Mouse (Mus musculus): ENCODE measurements around the gene Slc48a1. TPM values are rescaled to one million over a fixed set of nuclear protein-coding genes. Genes with fewer than 3 reads are reported as not detected.
A peak's percentile ranks its signal among the peaks of the same experiment; 100 is the strongest.

The Slc48a1 gene
- polyA plus RNA-seq, 1 experiment from 2014 or later: 37.8 TPM

GRCm38 (mm10) chr15:97796674-97797310 lies 18.5 kb downstream of the Slc48a1 start:
- no peak for ATAC-seq (ENCODE audit: low FRiP score, low read depth)
- Histone ChIP-seq H3K27ac (replicated peaks) (no peak overlapping the region), H3K9ac (replicated peaks) (no peak overlapping the region), H3K4me3 (no peak overlapping the region), H3K4me1 (peaks cover 23% of the 10 kb centered on the region), H3K9me3 (no peaks in the 10 kb centered on the region), H3K4me2 (replicated peaks) (no peak overlapping the region), H3K36me3 (peaks cover 53% of the 10 kb centered on the region), H3K27me3 (0 out of 2 replicates have a peak, but pooled peaks cover 3% of the 10 kb centered on the region)
- WGBS: 97% methylated on average over 17 of the region's 17 CpGs

- Histone ChIP-seq H3K4me1 (peaks cover 31% of the 10 kb centered on the region), H3K36me3 (peaks cover 53% of the 10 kb centered on the region), H3K9ac (replicated peaks) (no peak overlapping the region), H3K27ac (replicated peaks) (peak overlapping the region; percentile 58), H3K4me3 (no peak overlapping the region), H3K9me3 (no peaks in the 10 kb centered on the region), H3K4me2 (replicated peaks) (peak overlapping the region; percentile 12; the same call in 1 of the 2 replicates), H3K27me3 (0 out of 2 replicates have a peak, but pooled peaks cover 3% of the 10 kb centered on the region)
- WGBS: 24% methylated on average over 17 of the region's 17 CpGs
- ATAC-seq (ENCODE audit: low FRiP score, low read depth): peak; percentile 69
Observed at GRCm38 (mm10) chr15:97798134-97798533, 19.8 kb downstream of the Slc48a1 start.

- H3K27me3 ChIP-seq: 0 out of 2 replicates have a peak, but pooled peaks cover 3% of the 10 kb centered on the region
- H3K9ac ChIP-seq (replicated peaks): no peak overlapping the region
- peaks cover 31% of the 10 kb centered on the region for H3K4me1 ChIP-seq
- H3K27ac ChIP-seq (replicated peaks): peak overlapping the region; percentile 52
- no peaks in the 10 kb centered on the region for H3K9me3 ChIP-seq
- no peak overlapping the region for H3K4me3 ChIP-seq
- no peak for ATAC-seq (ENCODE audit: low FRiP score, low read depth)
- H3K4me2 ChIP-seq (replicated peaks): no peak overlapping the region
- WGBS: 79% methylated on average over 11 of the region's 11 CpGs
- peaks cover 43% of the 10 kb centered on the region for H3K36me3 ChIP-seq
Observed at GRCm38 (mm10) chr15:97799446-97799845, 21.1 kb downstream of the Slc48a1 start.

DNA sequence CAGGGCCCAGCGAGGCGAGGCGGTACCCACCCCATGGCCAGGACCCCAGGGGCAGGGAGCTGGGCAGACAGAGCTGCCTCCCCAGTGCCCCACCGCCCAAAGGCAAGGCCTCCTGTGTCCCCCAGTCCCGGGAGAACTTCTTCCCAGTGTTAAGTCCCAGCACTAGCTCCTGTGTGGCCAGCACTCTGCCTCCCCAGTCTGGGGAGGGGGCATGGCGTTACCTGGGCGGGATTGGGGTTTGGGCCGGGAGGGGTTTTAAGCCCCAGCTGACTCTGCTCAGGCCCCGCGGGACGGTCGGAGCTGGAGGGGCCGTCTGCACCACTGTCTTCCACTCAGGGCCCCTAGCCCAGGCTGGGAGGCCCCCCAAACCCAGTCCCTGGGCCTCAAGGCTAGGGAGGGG lies 22.5 kb downstream of the Slc48a1 start:
- H3K4me1 ChIP-seq: peaks cover 31% of the 10 kb centered on the region
- H3K4me2 ChIP-seq (replicated peaks): no peak overlapping the region
- no peak overlapping the region for H3K4me3 ChIP-seq
- 87% methylated on average over 13 of the region's 13 CpGs for WGBS
- H3K27ac ChIP-seq (replicated peaks): no peak overlapping the region
- H3K27me3 ChIP-seq: 0 out of 2 replicates have a peak, but pooled peaks cover 3% of the 10 kb centered on the region
- no peak overlapping the region for H3K9ac ChIP-seq (replicated peaks)
- peaks cover 36% of the 10 kb centered on the region for H3K36me3 ChIP-seq
- no peaks in the 10 kb centered on the region for H3K9me3 ChIP-seq
- no peak for ATAC-seq (ENCODE audit: low FRiP score, low read depth)

DNA sequence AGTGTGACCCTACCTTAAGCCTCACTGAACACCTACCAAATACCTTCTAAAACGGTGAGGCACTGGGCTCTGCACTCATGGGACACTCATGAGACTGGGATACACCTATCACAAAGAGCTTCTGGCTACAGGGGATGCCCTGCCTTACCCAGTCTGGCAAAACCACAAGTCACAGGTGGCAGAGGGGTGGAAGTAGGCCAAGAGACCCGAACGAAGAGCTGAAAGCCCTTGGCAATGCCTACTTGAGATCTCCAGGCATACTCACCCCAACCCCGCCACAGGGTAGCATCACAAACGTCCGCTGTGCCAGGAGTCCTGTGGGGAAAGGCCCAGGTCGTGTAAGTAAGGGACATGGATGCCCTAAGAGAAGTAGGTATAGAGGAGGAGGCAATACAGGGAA lies 23.5 kb downstream of the Slc48a1 start:
- WGBS: 78% methylated on average over 7 of the region's 7 CpGs
- Histone ChIP-seq H3K4me3 (no peak overlapping the region), H3K4me1 (peaks cover 31% of the 10 kb centered on the region), H3K27me3 (0 out of 2 replicates have a peak, but pooled peaks cover 3% of the 10 kb centered on the region), H3K9ac (replicated peaks) (no peak overlapping the region), H3K27ac (replicated peaks) (no peak overlapping the region), H3K4me2 (replicated peaks) (0 out of 2 replicates have a peak overlapping the region, but pooled peaks have one; percentile 38), H3K36me3 (peaks cover 36% of the 10 kb centered on the region), H3K9me3 (no peaks in the 10 kb centered on the region)
- no peak for ATAC-seq (ENCODE audit: low FRiP score, low read depth)

DNA sequence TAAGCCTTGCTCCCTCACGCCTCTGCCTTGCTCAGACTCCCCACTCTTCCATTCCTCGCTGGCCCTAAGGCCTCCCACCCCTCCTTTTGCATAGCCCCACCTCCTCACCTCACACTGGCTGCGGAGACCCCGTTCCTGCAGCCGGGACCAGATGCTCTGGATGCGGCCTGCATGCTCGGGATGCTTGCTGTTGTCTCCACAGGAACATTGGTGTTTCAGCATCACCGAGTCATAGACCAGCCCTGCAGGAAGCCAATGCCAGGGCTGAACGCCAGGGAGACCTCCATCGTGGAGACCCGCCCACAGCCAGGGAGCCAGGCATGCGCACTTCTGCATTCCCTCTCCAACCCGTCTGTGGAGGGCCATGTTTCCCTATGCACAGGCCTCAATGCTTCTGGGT lies 24.3 kb downstream of the Slc48a1 start:
- 12% methylated on average over 13 of the region's 13 CpGs for WGBS
- H3K4me3 ChIP-seq: peak overlapping the region; percentile 20

DNA sequence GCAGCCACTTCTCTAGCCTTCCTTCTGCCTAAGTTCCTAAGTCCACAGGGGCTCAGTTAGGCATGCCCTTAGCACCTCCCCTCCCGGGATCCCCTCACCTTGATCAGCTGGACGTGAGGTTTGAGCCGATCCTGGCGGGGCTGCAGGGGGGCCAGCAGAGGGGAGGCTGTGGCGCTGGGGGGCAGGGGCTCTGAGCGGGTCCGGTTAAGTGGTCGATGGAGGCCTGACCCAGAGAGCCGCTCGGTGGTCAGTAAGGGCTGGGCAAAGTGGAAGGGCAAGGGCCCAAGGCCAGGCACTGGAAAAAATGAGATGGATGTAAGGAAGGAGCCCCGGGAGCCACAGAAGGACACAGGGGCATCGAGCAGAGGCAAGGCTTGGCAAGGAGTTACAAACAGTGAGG lies 29.5 kb downstream of the Slc48a1 start:
- Histone ChIP-seq H3K9me3 (no peaks in the 10 kb centered on the region), H3K36me3 (peaks cover 55% of the 10 kb centered on the region), H3K27me3 (no peaks in the 10 kb centered on the region), H3K4me1 (peaks cover 12% of the 10 kb centered on the region), H3K27ac (replicated peaks) (no peak overlapping the region), H3K4me2 (replicated peaks) (no peak overlapping the region), H3K9ac (replicated peaks) (no peak overlapping the region), H3K4me3 (no peak overlapping the region)
- 76% methylated on average over 12 of the region's 12 CpGs for WGBS
- no peak for ATAC-seq (ENCODE audit: low FRiP score, low read depth)

More for the DNA sequence above, 24.3 kb downstream of the Slc48a1 start:
- Histone ChIP-seq H3K4me1 (peaks cover 31% of the 10 kb centered on the region), H3K27me3 (0 out of 2 replicates have a peak, but pooled peaks cover 3% of the 10 kb centered on the region), H3K27ac (replicated peaks) (peak overlapping the region; percentile 60), H3K36me3 (peaks cover 36% of the 10 kb centered on the region), H3K4me2 (replicated peaks) (peak overlapping the region; percentile 38), H3K9ac (replicated peaks) (no peak overlapping the region), H3K9me3 (no peaks in the 10 kb centered on the region)
- peak; percentile 50; the same call in 1 of the 2 replicates for ATAC-seq (ENCODE audit: low FRiP score, low read depth)

DNA sequence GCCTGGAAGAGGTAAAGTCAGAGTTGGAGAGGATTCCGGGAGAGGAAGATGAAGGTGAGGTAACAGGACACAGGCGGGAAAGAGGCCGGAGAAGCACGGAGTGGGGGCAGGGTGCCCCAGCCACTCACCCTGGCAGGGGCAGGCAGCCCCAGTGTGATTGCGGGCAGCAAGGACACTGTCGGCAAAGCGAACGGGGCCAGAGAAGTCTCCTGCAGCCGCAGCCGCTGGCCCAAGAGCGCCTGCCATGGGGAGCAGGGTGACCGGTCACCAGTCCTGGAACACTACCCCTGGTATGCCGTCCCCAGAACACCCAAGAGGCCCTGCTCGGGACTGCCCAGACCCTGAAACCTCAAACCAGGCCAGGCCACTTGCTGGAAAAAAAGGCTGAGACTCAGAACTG lies 30.2 kb downstream of the Slc48a1 start:
- 92% methylated on average over 14 of the region's 14 CpGs for WGBS
- Histone ChIP-seq H3K27ac (replicated peaks) (no peak overlapping the region), H3K27me3 (no peaks in the 10 kb centered on the region), H3K4me1 (peaks cover 18% of the 10 kb centered on the region), H3K4me3 (no peak overlapping the region), H3K9me3 (no peaks in the 10 kb centered on the region), H3K36me3 (peaks cover 55% of the 10 kb centered on the region), H3K4me2 (replicated peaks) (no peak overlapping the region), H3K9ac (replicated peaks) (no peak overlapping the region)
- ATAC-seq (ENCODE audit: low FRiP score, low read depth): no peak

DNA sequence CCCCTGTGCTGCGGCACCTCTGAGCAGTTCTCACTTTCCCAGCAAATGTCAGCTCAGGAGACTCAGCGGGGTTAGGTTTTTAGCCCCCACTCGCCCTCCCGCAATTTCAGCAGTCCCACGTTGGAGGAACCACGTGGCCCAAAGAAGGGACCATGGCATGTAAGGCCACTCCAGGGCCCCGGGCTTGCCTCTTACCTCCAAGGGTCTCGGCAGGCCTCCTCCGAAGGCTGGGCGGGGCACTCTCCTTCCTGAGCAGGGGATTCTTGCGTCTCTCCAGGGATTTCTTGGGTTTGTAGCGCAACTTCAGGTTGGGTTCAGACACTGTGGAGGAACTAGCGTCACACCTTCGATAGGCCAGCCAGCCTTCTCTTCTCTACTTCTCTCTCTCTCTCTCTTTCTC lies 30.9 kb downstream of the Slc48a1 start:
- H3K4me3 ChIP-seq: no peak overlapping the region
- 88% methylated on average over 14 of the region's 14 CpGs for WGBS
- H3K4me2 ChIP-seq (replicated peaks): no peak overlapping the region
- no peak overlapping the region for H3K27ac ChIP-seq (replicated peaks)
- no peak for ATAC-seq (ENCODE audit: low FRiP score, low read depth)
- H3K9ac ChIP-seq (replicated peaks): no peak overlapping the region
- H3K27me3 ChIP-seq: no peaks in the 10 kb centered on the region
- H3K9me3 ChIP-seq: no peaks in the 10 kb centered on the region
- H3K4me1 ChIP-seq: peaks cover 24% of the 10 kb centered on the region
- H3K36me3 ChIP-seq: peaks cover 55% of the 10 kb centered on the region

- H3K4me1 ChIP-seq: peaks cover 25% of the 10 kb centered on the region
- H3K36me3 ChIP-seq: peaks cover 49% of the 10 kb centered on the region
- no peak overlapping the region for H3K4me2 ChIP-seq (replicated peaks)
- no peak overlapping the region for H3K9ac ChIP-seq (replicated peaks)
- ATAC-seq (ENCODE audit: low FRiP score, low read depth): no peak
- H3K27ac ChIP-seq (replicated peaks): no peak overlapping the region
- H3K27me3 ChIP-seq: no peaks in the 10 kb centered on the region
- no peaks in the 10 kb centered on the region for H3K9me3 ChIP-seq
- 91% methylated on average over 5 of the region's 5 CpGs for WGBS
- H3K4me3 ChIP-seq: no peak overlapping the region
Observed at GRCm38 (mm10) chr15:97809942-97810341, 31.6 kb downstream of the Slc48a1 start.

- H3K36me3 ChIP-seq: peaks cover 47% of the 10 kb centered on the region
- 94% methylated on average over 5 of the region's 5 CpGs for WGBS
- no peak for ATAC-seq (ENCODE audit: low FRiP score, low read depth)
Observed at GRCm38 (mm10) chr15:97810399-97810798, 32.1 kb downstream of the Slc48a1 start.

GRCm38 (mm10) chr15:97811307-97811706 lies 33.0 kb downstream of the Slc48a1 start:
- Histone ChIP-seq H3K9me3 (no peaks in the 10 kb centered on the region), H3K4me3 (no peak overlapping the region), H3K27ac (replicated peaks) (no peak overlapping the region), H3K27me3 (no peaks in the 10 kb centered on the region), H3K9ac (replicated peaks) (no peak overlapping the region), H3K36me3 (peaks cover 43% of the 10 kb centered on the region), H3K4me2 (replicated peaks) (no peak overlapping the region), H3K4me1 (peaks cover 25% of the 10 kb centered on the region)
- 88% methylated on average over 9 of the region's 9 CpGs for WGBS
- ATAC-seq (ENCODE audit: low FRiP score, low read depth): no peak

More at GRCm38 (mm10) chr15:97810399-97810798, 32.1 kb downstream of the Slc48a1 start:
- Histone ChIP-seq H3K9ac (replicated peaks) (no peak overlapping the region), H3K4me1 (peaks cover 25% of the 10 kb centered on the region), H3K27ac (replicated peaks) (no peak overlapping the region), H3K4me3 (no peak overlapping the region), H3K27me3 (no peaks in the 10 kb centered on the region), H3K4me2 (replicated peaks) (no peak overlapping the region), H3K9me3 (no peaks in the 10 kb centered on the region)
